Mouse (Mus musculus) heart, adult 2 months (tissue): Measurements from ENCODE around the gene Sf3b5. TPM values are rescaled to one million over a fixed set of nuclear protein-coding genes. Genes with fewer than 3 reads are reported as not detected.

Experiments
- DNase-seq, 2 experiments: peaks; one replicate each; pipeline ENCODE4 v3.0.0; 2021
- H3K27ac ChIP-seq: fragments of 200-600 bp; 2 replicates; pipeline ENCODE4 v1.8.1; 2022
- H3K27me3 ChIP-seq: fragments of 200-500 bp; 2 replicates; pipeline ENCODE4 v1.6.1; 2012; ENCODE audit warnings: mild to moderate bottlenecking, low read length, inconsistent platforms, mixed read lengths; ENCODE audit not compliant: control insufficient read depth, insufficient read depth
- H3K36me3 ChIP-seq: fragments of 200-500 bp; 2 replicates; pipeline ENCODE4 v1.6.1; 2012; ENCODE audit warnings: low read length, inconsistent platforms; ENCODE audit not compliant: control insufficient read depth, insufficient read depth
- H3K4me1 ChIP-seq: fragments of 200-500 bp; 2 replicates; pipeline ENCODE4 v1.6.1; 2011; ENCODE audit warnings: low read length; ENCODE audit not compliant: control insufficient read depth, insufficient read depth
- H3K4me3 ChIP-seq: fragments of 200-600 bp; 2 replicates; pipeline ENCODE4 v1.8.1; 2022
- H3K79me2 ChIP-seq: fragments of 200-500 bp; replicated peaks from 2 replicates; pipeline ENCODE4 v1.6.1; 2012; ENCODE audit warnings: mild to moderate bottlenecking, inconsistent platforms, low read length, moderate library complexity, mixed read lengths; ENCODE audit not compliant: control insufficient read depth, insufficient read depth
- H3K9ac ChIP-seq: fragments of 200-500 bp; 2 replicates; pipeline ENCODE4 v1.6.1; 2012; ENCODE audit warnings: low read depth, mild to moderate bottlenecking, control low read depth, inconsistent platforms, low read length, mixed read lengths
- CTCF ChIP-seq: fragments of 200-600 bp; IDR thresholded peaks from 2 replicates; pipeline ENCODE4 v1.8.1; 2022; ENCODE audit warnings: antibody characterized with exemption, mild to moderate bottlenecking, moderate library complexity
- EP300 ChIP-seq: fragments of 200-500 bp; IDR thresholded peaks from 2 replicates; pipeline ENCODE4 v1.6.1; 2011; ENCODE audit warnings: low read depth, low read length, control low read depth; ENCODE audit not compliant: insufficient read depth
- POLR2A ChIP-seq: fragments of 200-500 bp; IDR thresholded peaks from 2 replicates; pipeline ENCODE4 v1.6.1; 2011; ENCODE audit warnings: mild to moderate bottlenecking, low read depth, low read length, control low read depth; ENCODE audit not compliant: insufficient read depth
- WGBS: fragments of 180-500 bp; shearing (Covaris S2); methylation state at CpG from one replicate; pipeline ENCODE4 v1.1.7; 2018; 5-methylcytosine and 5-hydroxymethylcytosine counted together
- intact Hi-C: fragments of 180-260 bp; cut with DNase I; formaldehyde crosslinking; loops from one replicate; pipeline ENCODE4 v1.15.1; 2025
- long read RNA-seq: library from polyadenylated mRNA; stranded (forward); transcript quantifications from one replicate; pipeline ENCODE4 v2.0.0, GENCODE M21; 2021
- polyA plus RNA-seq: library from polyadenylated mRNA; depleted of rRNA; stranded (reverse); fragments of >200 nt; gene quantifications from 2 replicates; pipeline ENCODE4 v1.2.3, GENCODE M21; 2012; rRNA removed
- total RNA-seq, 2 experiments: library from RNA; stranded (reverse); gene quantifications; 2 replicates each; pipeline ENCODE4 v1.2.3; 2021

Gene Sf3b5
- total RNA-seq (1 to 10 TPM; 6.6 to 7.4 TPM), polyA plus RNA-seq (9.9 and 14.8 TPM in 2 replicates)
- long read RNA-seq, transcript Sf3b5-201 (1 exons, 3,841 nt): major isoform, 56 of 56 reads
- long read RNA-seq, partial matches to known transcripts: 0 of 56 reads
- long read RNA-seq, other reads (novel, unspliced or antisense): 0 of 56 reads

DNA sequence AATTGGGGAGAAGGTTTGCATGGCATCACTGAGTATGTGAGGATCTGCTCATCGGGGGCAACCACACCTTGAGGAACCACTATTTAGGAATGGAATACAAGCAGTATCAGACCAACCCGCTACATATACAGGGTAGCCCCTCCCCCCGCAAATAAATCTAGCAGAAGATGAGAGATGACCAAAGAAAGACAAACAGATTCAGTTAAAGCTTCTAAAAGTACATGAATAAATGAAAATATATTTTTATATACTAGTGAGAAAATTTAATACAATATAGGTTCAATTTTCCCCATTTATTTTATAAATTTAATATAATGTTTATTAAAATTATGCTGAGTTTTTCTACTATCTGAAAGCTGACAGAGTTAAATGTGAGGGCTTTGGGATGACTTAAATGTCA, at the start of gene Sf3b5:
Gene Sf3b5 (plus strand): TSS at position 301 of the 400 bp plus-strand sequence.
- Histone ChIP-seq H3K36me3 (no peaks in the 10 kb centered on the region), H3K79me2 (no peaks in the 10 kb centered on the region), H3K4me3 (no peak within 1 kb of the TSS), H3K9ac (no peak within 1 kb of the TSS), H3K4me1 (peaks cover 3% of the 10 kb centered on the region), H3K27me3 (no peaks in the 10 kb centered on the region), H3K27ac (no peak within 1 kb of the TSS)
- 88% methylated on average over 3 of the region's 3 CpGs for WGBS
- TF ChIP-seq CTCF (no peak), POLR2A (no peak), EP300 (no peak)
- intact Hi-C loops: loop anchor here (5.0 kb wide), 2 partner anchors 187 to 1663 kb away; partner anchors contain the start of genes Epm2a and Ltv1
- DNase-seq: no peak

DNA sequence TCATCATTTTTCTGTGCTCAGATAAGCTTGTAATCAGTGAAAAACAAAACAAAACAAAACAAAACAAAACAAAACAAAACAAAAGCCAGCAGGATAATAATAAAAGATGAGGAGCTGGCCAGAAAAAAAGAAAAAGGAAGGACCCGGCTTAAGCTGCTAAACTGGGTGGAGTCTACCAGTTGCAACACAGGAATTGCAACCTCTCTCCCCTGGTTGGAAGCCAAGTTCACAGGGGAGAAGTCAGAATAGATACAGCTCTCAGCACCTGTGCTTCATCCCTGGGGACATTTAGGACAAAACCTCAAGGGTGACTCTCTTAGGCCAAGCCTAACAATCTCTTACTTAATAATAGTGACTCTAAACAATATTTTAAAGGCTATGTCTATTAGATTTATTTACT, 49.3 kb upstream of the Sf3b5 start:
- Histone ChIP-seq H3K4me3 (no peak overlapping the region), H3K79me2 (no peaks in the 10 kb centered on the region; the same call in 1 of the 2 replicates), H3K9ac (no peak overlapping the region), H3K4me1 (no peaks in the 10 kb centered on the region), H3K27me3 (no peaks in the 10 kb centered on the region), H3K36me3 (no peaks in the 10 kb centered on the region), H3K27ac (no peak overlapping the region)
- no peak for TF ChIP-seq EP300
- TF ChIP-seq CTCF: no peak
- no peak for TF ChIP-seq POLR2A
- no peak for DNase-seq
- WGBS: 23% methylated on average over 1 of the region's 1 CpGs
- intact Hi-C loops: no loop called here

GRCm38 (mm10) chr10:12957271-12957670, 47.9 kb upstream of the Sf3b5 start:
- intact Hi-C loops: no loop called here
- H3K27me3 ChIP-seq: no peaks in the 10 kb centered on the region
- no peaks in the 10 kb centered on the region for H3K4me1 ChIP-seq
- H3K79me2 ChIP-seq: no peaks in the 10 kb centered on the region; the same call in 1 of the 2 replicates
- no peak overlapping the region for H3K27ac ChIP-seq
- no peak for DNase-seq
- WGBS: 67% methylated on average over 4 of the region's 4 CpGs
- H3K36me3 ChIP-seq: no peaks in the 10 kb centered on the region
- H3K9ac ChIP-seq: no peak overlapping the region
- no peak overlapping the region for H3K4me3 ChIP-seq
- TF ChIP-seq CTCF: no peak
- TF ChIP-seq POLR2A: no peak
- TF ChIP-seq EP300: no peak

DNA sequence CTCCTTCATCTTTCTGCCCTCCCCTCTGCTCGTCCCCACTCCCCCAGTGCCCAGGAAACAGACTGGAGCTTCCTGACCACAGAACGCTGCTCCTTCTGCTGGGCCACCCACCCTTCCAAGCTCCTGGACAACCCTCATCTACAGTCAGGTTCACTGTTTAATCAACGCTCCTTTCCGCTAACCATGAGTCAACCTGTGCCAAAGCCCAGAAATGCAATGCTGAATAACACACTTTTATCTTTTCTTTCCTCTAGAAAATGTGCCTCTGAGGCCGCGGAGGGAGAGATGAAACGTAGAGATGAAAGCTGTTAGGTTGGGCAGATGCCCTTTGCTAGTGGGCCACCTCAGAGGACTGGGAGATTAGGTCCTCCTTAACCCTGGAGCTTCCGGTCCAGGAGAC, 43.6 kb upstream of the Sf3b5 start:
- DNase-seq: no peak
- no peak overlapping the region for H3K27ac ChIP-seq
- 86% methylated on average over 8 of the region's 8 CpGs for WGBS
- no peaks in the 10 kb centered on the region; the same call in 1 of the 2 replicates for H3K79me2 ChIP-seq
- no peak overlapping the region for H3K9ac ChIP-seq
- intact Hi-C loops: no loop called here
- no peaks in the 10 kb centered on the region for H3K27me3 ChIP-seq
- TF ChIP-seq EP300 (no peak), POLR2A (no peak), CTCF (no peak)
- 0 out of 2 replicates have a peak, but pooled peaks cover 1% of the 10 kb centered on the region for H3K4me1 ChIP-seq
- H3K36me3 ChIP-seq: no peaks in the 10 kb centered on the region
- H3K4me3 ChIP-seq: no peak overlapping the region

- H3K27me3 ChIP-seq: no peaks in the 10 kb centered on the region
- no peak overlapping the region for H3K27ac ChIP-seq
- H3K4me1 ChIP-seq: 0 out of 2 replicates have a peak, but pooled peaks cover 1% of the 10 kb centered on the region
- no peak for DNase-seq
- H3K9ac ChIP-seq: no peak overlapping the region
- TF ChIP-seq POLR2A (no peak), CTCF (no peak), EP300 (no peak)
- intact Hi-C loops: no loop called here
- no peaks in the 10 kb centered on the region; the same call in 1 of the 2 replicates for H3K79me2 ChIP-seq
- H3K36me3 ChIP-seq: no peaks in the 10 kb centered on the region
- no peak overlapping the region for H3K4me3 ChIP-seq
Observed at GRCm38 (mm10) chr10:12962238-12962637, 42.9 kb upstream of the Sf3b5 start.

DNA sequence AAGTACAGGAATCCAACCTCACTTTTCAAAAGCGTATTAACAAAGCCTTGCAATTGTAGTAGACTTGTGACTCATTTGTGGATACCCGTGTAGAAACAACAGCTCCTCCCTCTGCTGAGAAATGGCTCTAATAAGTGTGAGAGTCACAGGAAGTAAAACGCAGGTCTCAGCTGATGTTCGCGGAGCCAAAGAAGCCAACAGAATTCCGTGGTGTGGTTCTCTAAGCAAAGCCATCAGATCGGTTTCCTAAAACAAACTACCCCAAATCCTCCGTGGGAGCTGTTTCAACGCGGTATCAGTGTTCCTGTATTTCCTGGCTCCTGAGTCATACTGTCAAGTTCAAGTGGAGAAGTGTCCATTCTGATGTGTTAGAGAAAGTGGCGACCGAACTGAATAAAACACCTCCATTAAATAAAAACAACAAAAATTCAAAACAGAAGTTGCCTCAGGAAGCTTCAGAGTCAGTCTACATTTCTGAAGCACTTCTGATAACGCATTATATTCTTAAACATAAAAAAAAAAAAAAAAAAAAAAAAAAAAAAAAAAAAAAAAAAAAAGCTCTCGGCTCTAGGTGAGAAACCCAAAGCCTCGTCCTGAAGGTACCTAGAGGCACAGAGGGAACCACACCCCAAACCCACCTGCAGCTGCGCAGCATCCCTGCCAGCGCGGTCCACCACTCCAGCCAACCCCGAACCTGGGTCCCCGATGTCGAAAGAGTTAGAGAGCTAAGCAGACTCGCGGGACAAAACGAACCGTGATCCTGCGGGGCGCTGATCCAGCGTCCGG, 41.6 kb upstream of the Sf3b5 start:
- Histone ChIP-seq H3K4me1 (0 out of 2 replicates have a peak, but pooled peaks cover 1% of the 10 kb centered on the region), H3K27ac (peak overlapping the region; percentile 53), H3K4me3 (peak overlapping the region; percentile 63), H3K27me3 (no peaks in the 10 kb centered on the region), H3K36me3 (no peaks in the 10 kb centered on the region), H3K9ac (peak overlapping the region; percentile 49), H3K79me2 (no peaks in the 10 kb centered on the region)
- TF ChIP-seq CTCF (no peak), EP300 (no peak), POLR2A (no peak)
- intact Hi-C loops: loop anchor here (2.0 kb wide), 1 partner anchor 41 kb away; no protein-coding TSS in a partner anchor
- peak in 1 of 2 experiments; percentile 32 for DNase-seq
- WGBS: 5% methylated on average over 29 of the region's 29 CpGs
